Mouse (Mus musculus) forebrain, embryonic 10.5 days (tissue): ENCODE measurements around the gene Fmo4. TPM values are rescaled to one million over a fixed set of nuclear protein-coding genes. Genes with fewer than 3 reads are reported as not detected.
"Not testable (repeated sequence)": the region's sequence is repeated elsewhere in the genome, so short reads cannot be mapped to it uniquely, and the experiment has no call there.

Experiments used
- DNase-seq: peaks from one replicate; pipeline ENCODE4 v3.0.0-alpha.2; 2017; ENCODE audit warnings: low spot score; ENCODE audit errors: extremely low spot score
- H3K27ac ChIP-seq: fragments of 300-500 bp; sonication (generic); 2 replicates; pipeline ENCODE4 v1.5.1; 2016; ENCODE audit warnings: mild to moderate bottlenecking
- H3K27me3 ChIP-seq: fragments of 300-500 bp; sonication (generic); 2 replicates; pipeline ENCODE4 v1.6.1; 2016; ENCODE audit warnings: mild to moderate bottlenecking; ENCODE audit not compliant: poor library complexity, severe bottlenecking
- H3K36me3 ChIP-seq: fragments of 300-500 bp; sonication (generic); replicated peaks from 2 replicates; pipeline ENCODE4 v1.6.1; 2016; ENCODE audit warnings: mild to moderate bottlenecking, moderate library complexity
- H3K4me1 ChIP-seq: fragments of 300-500 bp; sonication (generic); 2 replicates; pipeline ENCODE4 v1.6.1; 2016
- H3K4me3 ChIP-seq: fragments of 300-500 bp; sonication (generic); 2 replicates; pipeline ENCODE4 v1.5.1; 2016; ENCODE audit warnings: mild to moderate bottlenecking, moderate library complexity
- H3K9me3 ChIP-seq: fragments of 300-500 bp; sonication (generic); 2 replicates; pipeline ENCODE4 v1.6.1; 2016; ENCODE audit warnings: mild to moderate bottlenecking, moderate library complexity
- WGBS: fragments of 180-500 bp; shearing (Covaris S2); methylation state at CpG from one replicate; pipeline ENCODE4 v1.1.7; 2016; 5-methylcytosine and 5-hydroxymethylcytosine counted together
- polyA plus RNA-seq: library from polyadenylated mRNA; unstranded; fragments of >200 nt; fragmentation: Nextera tagmentation; extraction: Ambion mirVana; gene quantifications from 2 replicates; pipeline ENCODE4 v1.2.1, GENCODE M21; 2016

The Fmo4 gene
- polyA plus RNA-seq, 1 experiment from 2014 or later = 0.29 TPM

GRCm38 (mm10) chr1:162781035-162781434 lies 32.7 kb downstream of the Fmo4 start:
- not testable (repeated sequence) for H3K36me3 ChIP-seq, H3K4me1 ChIP-seq, H3K27ac ChIP-seq, DNase-seq, H3K4me3 ChIP-seq, H3K9me3 ChIP-seq, H3K27me3 ChIP-seq
- 90% methylated on average over 2 of the region's 2 CpGs for WGBS

- H3K27ac ChIP-seq = no peak overlapping the region
- no peak for DNase-seq
- WGBS = 88% methylated on average over 5 of the region's 5 CpGs
- H3K4me3 ChIP-seq = no peak overlapping the region
- no peaks in the 10 kb centered on the region for H3K9me3 ChIP-seq
- H3K36me3 ChIP-seq = no peaks in the 10 kb centered on the region
- H3K4me1 ChIP-seq = no peaks in the 10 kb centered on the region
- H3K27me3 ChIP-seq = no peaks in the 10 kb centered on the region
These were observed 35.7 kb downstream of the Fmo4 start for GRCm38 (mm10) chr1:162777943-162778538.

GRCm38 (mm10) chr1:162773661-162774060 lies 40.1 kb downstream of the Fmo4 start:
- 85% methylated on average over 4 of the region's 4 CpGs for WGBS
- no peaks in the 10 kb centered on the region for H3K36me3 ChIP-seq
- no peaks in the 10 kb centered on the region for H3K27me3 ChIP-seq
- no peaks in the 10 kb centered on the region for H3K4me1 ChIP-seq
- no peaks in the 10 kb centered on the region for H3K9me3 ChIP-seq
- H3K27ac ChIP-seq = no peak overlapping the region
- no peak for DNase-seq
- no peak overlapping the region for H3K4me3 ChIP-seq

DNA sequence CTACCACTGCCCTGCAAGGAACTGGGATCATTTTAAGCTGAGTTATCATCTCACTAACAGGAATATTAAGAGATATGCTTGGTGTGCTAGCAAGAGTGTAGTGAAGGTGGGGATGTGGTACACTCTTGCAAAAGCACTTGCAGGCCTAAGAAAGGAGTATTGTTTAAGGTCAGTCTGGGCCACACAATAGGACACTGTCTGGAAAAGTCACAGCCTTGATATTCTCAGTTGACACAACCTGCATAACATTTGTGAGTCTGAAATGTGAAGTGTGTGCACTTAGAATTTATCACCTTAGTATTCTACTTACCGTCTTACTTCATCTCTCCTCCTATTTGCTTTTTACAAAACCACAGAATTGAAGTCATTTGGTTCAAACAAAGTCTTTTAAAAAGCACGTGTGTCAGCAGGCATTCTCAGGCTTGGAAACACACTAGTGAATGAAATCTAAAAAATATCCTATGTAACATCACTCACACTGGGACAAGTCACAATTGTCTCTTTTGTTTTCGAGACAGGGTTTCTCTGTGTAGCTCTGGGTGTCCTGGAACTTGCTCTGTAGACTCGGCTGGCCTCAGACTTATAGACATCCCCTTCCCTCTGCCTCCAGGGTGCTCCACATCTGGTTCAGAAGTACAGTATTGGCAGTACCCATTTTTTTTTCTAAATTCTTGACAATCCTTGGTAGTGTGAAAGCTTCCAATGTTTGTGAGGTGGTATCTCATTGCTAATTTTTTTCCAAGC lies 42.0 kb downstream of the Fmo4 start:
- WGBS = 69% methylated on average over 4 of the region's 4 CpGs
- Histone ChIP-seq H3K36me3 (no peaks in the 10 kb centered on the region), H3K27ac (no peak overlapping the region), H3K4me3 (no peak overlapping the region), H3K27me3 (no peaks in the 10 kb centered on the region), H3K4me1 (no peaks in the 10 kb centered on the region), H3K9me3 (no peaks in the 10 kb centered on the region)
- DNase-seq = no peak

DNA sequence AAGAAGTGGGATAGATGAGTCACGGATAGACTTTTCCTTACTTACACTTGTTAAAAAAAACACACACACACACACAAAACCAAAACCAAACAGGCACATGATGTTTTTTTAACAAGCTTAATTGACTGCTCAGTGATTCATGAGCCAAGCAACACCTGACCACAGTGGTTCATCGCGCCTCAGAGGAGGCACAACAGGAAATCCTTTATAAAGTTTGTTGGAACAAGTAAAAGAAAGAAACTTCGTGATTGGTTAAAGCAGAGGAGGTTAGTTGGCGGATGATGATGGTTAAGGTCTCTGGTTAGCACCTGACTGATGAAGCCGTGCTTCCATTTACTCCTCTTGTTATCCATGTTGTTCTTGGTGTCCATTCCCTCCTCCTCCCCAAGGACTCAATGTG lies 61.8 kb downstream of the Fmo4 start:
- 91% methylated on average over 6 of the region's 6 CpGs for WGBS
- no peaks in the 10 kb centered on the region for H3K36me3 ChIP-seq
- H3K27ac ChIP-seq = no peak overlapping the region
- H3K4me3 ChIP-seq = no peak overlapping the region
- no peaks in the 10 kb centered on the region for H3K27me3 ChIP-seq
- DNase-seq = no peak
- H3K4me1 ChIP-seq = no peaks in the 10 kb centered on the region
- no peaks in the 10 kb centered on the region for H3K9me3 ChIP-seq

- no peak for DNase-seq
- WGBS = 83% methylated on average over 7 of the region's 7 CpGs
- no peaks in the 10 kb centered on the region for H3K36me3 ChIP-seq
These were observed 64.2 kb downstream of the Fmo4 start for GRCm38 (mm10) chr1:162749607-162750006.

DNA sequence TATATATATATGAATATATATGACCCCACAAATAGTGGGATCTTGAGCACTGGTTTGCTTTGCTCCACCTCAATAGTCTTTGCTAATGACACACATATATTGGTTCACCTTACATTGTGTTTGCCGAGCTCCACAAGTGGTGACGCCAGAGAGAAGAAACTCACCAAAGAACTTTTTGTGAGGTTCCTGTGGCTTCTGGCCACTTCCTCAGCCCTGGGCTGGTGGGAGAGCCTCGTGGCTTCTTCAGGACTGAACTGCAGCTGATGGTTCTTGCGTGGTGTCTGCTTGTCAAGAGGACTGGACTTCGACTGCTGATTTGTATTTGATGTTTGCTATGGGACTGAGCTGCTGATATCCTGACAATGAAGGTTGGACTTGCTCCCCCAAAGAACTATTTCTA lies 65.0 kb downstream of the Fmo4 start:
- Histone ChIP-seq H3K4me1 (no peaks in the 10 kb centered on the region), H3K27ac (no peak overlapping the region), H3K9me3 (no peaks in the 10 kb centered on the region), H3K4me3 (no peak overlapping the region), H3K27me3 (no peaks in the 10 kb centered on the region), H3K36me3 (no peaks in the 10 kb centered on the region)
- WGBS = 86% methylated on average over 5 of the region's 5 CpGs
- DNase-seq = no peak

More at GRCm38 (mm10) chr1:162749607-162750006, 64.2 kb downstream of the Fmo4 start:
- H3K4me1 ChIP-seq = no peaks in the 10 kb centered on the region
- no peak overlapping the region for H3K4me3 ChIP-seq
- no peaks in the 10 kb centered on the region for H3K9me3 ChIP-seq
- no peak overlapping the region for H3K27ac ChIP-seq
- no peaks in the 10 kb centered on the region for H3K27me3 ChIP-seq

Other genes with a start within 250 kb of the Fmo4 start
- gene Vamp4, start 243.5 kb downstream of the Fmo4 start, polyA plus RNA-seq = 49.0 and 49.2 TPM in 2 replicates
- not detected in 2 replicates for gene Myoc, start 174.8 kb downstream of the Fmo4 start, polyA plus RNA-seq
- gene Myocos, start 155.8 kb downstream of the Fmo4 start, polyA plus RNA-seq = not detected in 2 replicates
- 144 and 150 TPM in 2 replicates for gene Prrc2c, start 73.4 kb downstream of the Fmo4 start, polyA plus RNA-seq
- gene Fmo1, start 52.6 kb upstream of the Fmo4 start, polyA plus RNA-seq = 7.2 and 8.2 TPM in 2 replicates
- gene Fmo2, start 84.8 kb upstream of the Fmo4 start, polyA plus RNA-seq = not detected in 2 replicates
- not detected in 2 replicates for gene Fmo6, start 123.5 kb upstream of the Fmo4 start, polyA plus RNA-seq
- gene Fmo3, start 170.6 kb upstream of the Fmo4 start, polyA plus RNA-seq = not detected in 2 replicates